Comparison of ENCODE assay signal across 15 mouse cellular contexts in the genomic region with DNA sequence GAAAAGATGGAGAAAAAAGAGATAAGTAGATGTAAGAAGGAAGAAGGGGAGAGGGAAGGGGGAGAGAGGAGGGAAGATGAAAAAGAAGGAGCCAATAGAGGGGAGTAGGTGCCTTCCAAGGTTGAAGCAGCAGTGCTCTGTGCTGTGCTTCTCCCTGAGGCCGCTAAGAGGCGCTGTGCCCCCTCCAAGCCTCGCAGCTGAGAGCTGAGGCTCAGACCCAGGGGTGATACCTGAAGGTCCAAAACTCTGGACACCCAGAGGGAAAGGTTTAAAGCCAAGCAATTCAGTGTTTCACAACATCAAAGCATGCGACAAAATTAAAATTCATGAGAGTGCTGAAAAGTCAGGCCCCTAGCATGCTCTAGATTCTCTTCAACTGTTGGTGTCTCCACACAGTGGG. TPM values are rescaled to one million over a fixed set of nuclear protein-coding genes. Genes with fewer than 3 reads are reported as not detected.
A peak's percentile ranks its signal among the peaks of the same experiment; 100 is the strongest.
DNase-seq lines count a peak whose midpoint lies in the region; ATAC-seq and TF ChIP-seq lines count a peak whose summit lies in the region.
"Had no signal": no experiment of that assay in that cellular context is flagged by ENCODE, and none has a peak within 500 bp of the region (broad histone marks: within the 10 kb centered on the region; RNA-seq: fewer than 3 reads in every experiment).

No protein-coding gene starts in this region.

- TF ChIP-seq CTCF in intestine, postnatal 0 days (IDR thresholded peaks at IDR 0.05; ENCODE audit: low read depth) = peak; percentile 63
- peak; percentile 75 for TF ChIP-seq CTCF in E14TG2a.4 (conservative IDR thresholded peaks at IDR 0.05; ENCODE audit: low read length)

- H3K27me3 ChIP-seq in intestine, postnatal 0 days (replicated peaks; ENCODE audit: control insufficient read depth, insufficient read depth, low read length) = no peaks in the 10 kb centered on the region
- no peaks in the 10 kb centered on the region for H3K27me3 ChIP-seq in intestine, embryonic 15.5 days (replicated peaks)
- peaks cover 10% of the 10 kb centered on the region for H3K27me3 ChIP-seq in E14TG2a.4 (ENCODE audit: insufficient read depth, low read length)
- H3K27me3 ChIP-seq: midbrain, embryonic 12.5 days; neural tube, embryonic 15.5 days had no signal

- no peaks in the 10 kb centered on the region for H3K4me1 ChIP-seq in intestine, postnatal 0 days (replicated peaks; ENCODE audit: control insufficient read depth, insufficient read depth, low read length)
- no peaks in the 10 kb centered on the region for H3K4me1 ChIP-seq in intestine, embryonic 15.5 days (replicated peaks)
- no peaks in the 10 kb centered on the region for H3K4me1 ChIP-seq in E14TG2a.4 (replicated peaks; ENCODE audit: low read depth, low read length)
- H3K4me1 ChIP-seq: midbrain, embryonic 12.5 days; neural tube, embryonic 15.5 days had no signal

- DNase-seq in 416B (ENCODE audit: low read depth) = peak; percentile 42
- DNase-seq in ovary, adult 18-20 months (ENCODE audit: low spot score) = no peak
- DNase-seq in thymus, postnatal 10 days (ENCODE audit: low spot score in 2 of 2) = no peak
- DNase-seq: cerebellum, postnatal 36 days; heart, postnatal 10 days; kidney, adult 11 months had no signal

- H3K4me3 ChIP-seq in intestine, postnatal 0 days (ENCODE audit: low read depth, low read length) = no peak overlapping the region
- no peak overlapping the region for H3K4me3 ChIP-seq in intestine, embryonic 15.5 days (replicated peaks)
- H3K4me3 ChIP-seq in E14TG2a.4 (replicated peaks; ENCODE audit: low read length) = no peak overlapping the region
- H3K4me3 ChIP-seq: midbrain, embryonic 12.5 days; neural tube, embryonic 15.5 days had no signal

- 30% methylated on average over 4 of the region's 4 CpGs for WGBS in intestine, postnatal 0 days
- 26% methylated on average over 4 of the region's 4 CpGs for WGBS in intestine, embryonic 15.5 days

- no peak overlapping the region for H3K4me2 ChIP-seq in intestine, postnatal 0 days (replicated peaks; ENCODE audit: low read depth)
- no peak overlapping the region for H3K4me2 ChIP-seq in intestine, embryonic 15.5 days (replicated peaks)
- H3K4me2 ChIP-seq: midbrain, embryonic 12.5 days; neural tube, embryonic 15.5 days had no signal

- no peak overlapping the region for H3K27ac ChIP-seq in intestine, postnatal 0 days (ENCODE audit: low read depth, low read length)
- no peak overlapping the region for H3K27ac ChIP-seq in intestine, embryonic 15.5 days
- H3K27ac ChIP-seq: midbrain, embryonic 12.5 days; neural tube, embryonic 15.5 days had no signal

- H3K9ac ChIP-seq in intestine, postnatal 0 days (ENCODE audit: low read depth, low read length) = no peak overlapping the region
- no peak overlapping the region for H3K9ac ChIP-seq in intestine, embryonic 15.5 days
- H3K9ac ChIP-seq: midbrain, embryonic 12.5 days; neural tube, embryonic 15.5 days had no signal

- no peak for ATAC-seq in intestine, postnatal 0 days
- no peak for ATAC-seq in intestine, embryonic 15.5 days
- ATAC-seq in granulocyte monocyte progenitor cell, adult 5-6 weeks (replicated peaks; ENCODE audit: poor library complexity, severe bottlenecking) = peak; percentile 52; the same call in 1 of the 2 replicates

- no peaks in the 10 kb centered on the region for H3K36me3 ChIP-seq in intestine, postnatal 0 days (ENCODE audit: control insufficient read depth, insufficient read depth)
- no peaks in the 10 kb centered on the region for H3K36me3 ChIP-seq in intestine, embryonic 15.5 days
- no peaks in the 10 kb centered on the region for H3K36me3 ChIP-seq in E14TG2a.4 (ENCODE audit: insufficient read depth, low read length)
- H3K36me3 ChIP-seq: midbrain, embryonic 12.5 days; neural tube, embryonic 15.5 days had no signal

- no peaks in the 10 kb centered on the region for H3K9me3 ChIP-seq in intestine, postnatal 0 days (ENCODE audit: control insufficient read depth)
- H3K9me3 ChIP-seq in intestine, embryonic 15.5 days = no peaks in the 10 kb centered on the region
- H3K9me3 ChIP-seq in E14TG2a.4 (ENCODE audit: low read length) = peaks cover 3% of the 10 kb centered on the region; the same call in 1 of the 2 replicates
- H3K9me3 ChIP-seq: neural tube, embryonic 15.5 days had no signal

RNA-seq across cellular contexts. Expression of a gene that starts 1.7 kb away (rescaled TPM):
- polyA plus RNA-seq in intestine, postnatal 0 days (2015; fragmentation: Nextera tagmentation; extraction: Ambion mirVana) = not detected in 2 replicates
- 0.01 and 0.04 TPM in 2 replicates for polyA plus RNA-seq in intestine, embryonic 15.5 days (2015; fragmentation: Nextera tagmentation; extraction: Ambion mirVana)
- not detected in 2 replicates for total RNA-seq in granulocyte monocyte progenitor cell, adult 5-6 weeks (2014; fragmentation: Nextera tagmentation)
- not detected in 2 replicates for total RNA-seq in granulocyte monocyte progenitor cell, adult 5-6 weeks (2017)
- total RNA-seq: gastrocnemius, adult 18-20 months; heart, postnatal 10 days; layer of hippocampus, postnatal 10 days had no signal
- polyA plus RNA-seq: midbrain, embryonic 12.5 days had no signal

RNA-seq across cellular contexts. Expression of a gene that starts 22.2 kb away (rescaled TPM):
- 0.08 and 0.14 TPM in 2 replicates for polyA plus RNA-seq in intestine, postnatal 0 days (2015; fragmentation: Nextera tagmentation; extraction: Ambion mirVana)
- 0.05 and 0.09 TPM in 2 replicates for polyA plus RNA-seq in intestine, embryonic 15.5 days (2015; fragmentation: Nextera tagmentation; extraction: Ambion mirVana)
- not detected in 2 replicates for total RNA-seq in granulocyte monocyte progenitor cell, adult 5-6 weeks (2014; fragmentation: Nextera tagmentation)
- not detected in 2 replicates for total RNA-seq in granulocyte monocyte progenitor cell, adult 5-6 weeks (2017)
- total RNA-seq: gastrocnemius, adult 18-20 months; heart, postnatal 10 days; layer of hippocampus, postnatal 10 days had no signal
- polyA plus RNA-seq: limb, embryonic 14.5 days; midbrain, embryonic 12.5 days; neural tube, embryonic 15.5 days had no signal

RNA-seq across cellular contexts. Expression of a gene that starts 29.6 kb away (rescaled TPM):
- polyA plus RNA-seq in intestine, postnatal 0 days (2015; fragmentation: Nextera tagmentation; extraction: Ambion mirVana) = 277 and 300 TPM in 2 replicates
- 545 and 589 TPM in 2 replicates for polyA plus RNA-seq in intestine, embryonic 15.5 days (2015; fragmentation: Nextera tagmentation; extraction: Ambion mirVana)
- 35.0 and 39.9 TPM in 2 replicates for total RNA-seq in granulocyte monocyte progenitor cell, adult 5-6 weeks (2014; fragmentation: Nextera tagmentation)
- 54.2 and 60.5 TPM in 2 replicates for total RNA-seq in granulocyte monocyte progenitor cell, adult 5-6 weeks (2017)

RNA-seq across cellular contexts. Expression of a gene that starts 55.8 kb away (rescaled TPM):
- polyA plus RNA-seq in intestine, postnatal 0 days (2015; fragmentation: Nextera tagmentation; extraction: Ambion mirVana) = 165 and 177 TPM in 2 replicates
- polyA plus RNA-seq in intestine, embryonic 15.5 days (2015; fragmentation: Nextera tagmentation; extraction: Ambion mirVana) = 149 and 159 TPM in 2 replicates
- total RNA-seq in granulocyte monocyte progenitor cell, adult 5-6 weeks (2014; fragmentation: Nextera tagmentation) = 38.9 and 39.9 TPM in 2 replicates
- 320 and 344 TPM in 2 replicates for total RNA-seq in granulocyte monocyte progenitor cell, adult 5-6 weeks (2017)
